In the genomic region with DNA sequence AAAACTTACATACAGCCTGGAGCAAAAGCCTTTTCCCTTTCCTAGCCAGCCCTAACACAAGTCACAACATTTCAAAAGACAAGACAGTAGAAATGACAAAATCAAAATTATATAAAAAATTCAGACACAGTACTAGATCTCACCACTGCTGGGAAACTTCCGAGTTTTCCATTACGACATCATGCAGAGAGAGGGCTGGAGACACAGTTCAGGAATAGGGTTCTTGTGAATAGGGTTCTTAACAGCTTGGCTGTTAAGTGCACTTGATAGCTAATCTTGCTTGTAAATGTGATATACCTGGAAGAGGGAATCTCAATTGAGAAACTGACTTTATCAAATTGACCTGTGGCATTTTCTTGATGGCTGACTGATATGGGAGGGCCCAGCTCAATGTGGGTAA, we compare ENCODE assay signal across 13 mouse cellular contexts.
"Had no signal": no experiment of that assay in that cellular context is flagged by ENCODE, and none has a peak within 500 bp of the region (broad histone marks: within the 10 kb centered on the region; RNA-seq: fewer than 3 reads in every experiment).

No protein-coding gene starts in this region.

- ATAC-seq: midbrain, embryonic 16.5 days had no signal

- H3K4me1 ChIP-seq: kidney, embryonic 15.5 days; limb, embryonic 15.5 days; midbrain, embryonic 12.5 days; neural tube, embryonic 13.5 days had no signal

- DNase-seq: kidney, postnatal 14 days; retina, postnatal 1 day; right cerebral cortex, postnatal 4 days; spleen, adult 18-20 months; thymus, adult 18-20 months; thymus, postnatal 14 days had no signal

- H3K27ac ChIP-seq: kidney, embryonic 15.5 days; left cerebral cortex, adult 2 months; limb, embryonic 15.5 days; liver, embryonic 14.5 days; midbrain, embryonic 12.5 days; neural tube, embryonic 13.5 days had no signal

- H3K9me3 ChIP-seq: kidney, embryonic 15.5 days; limb, embryonic 15.5 days; midbrain, embryonic 12.5 days; neural tube, embryonic 13.5 days had no signal

- H3K9ac ChIP-seq: kidney, embryonic 15.5 days; limb, embryonic 15.5 days; liver, embryonic 14.5 days; midbrain, embryonic 12.5 days; neural tube, embryonic 13.5 days had no signal

- H3K27me3 ChIP-seq: kidney, embryonic 15.5 days; limb, embryonic 15.5 days; midbrain, embryonic 12.5 days; neural tube, embryonic 13.5 days had no signal

- H3K4me2 ChIP-seq: kidney, embryonic 15.5 days; limb, embryonic 15.5 days; midbrain, embryonic 12.5 days; neural tube, embryonic 13.5 days had no signal

- H3K4me3 ChIP-seq: kidney, embryonic 15.5 days; left cerebral cortex, adult 2 months; limb, embryonic 15.5 days; midbrain, embryonic 12.5 days; neural tube, embryonic 13.5 days had no signal
